Mouse (Mus musculus) thymus, adult 18-20 months (tissue): ENCODE data around the gene Cmah.

ENCODE experiments used
- DNase-seq, 2 experiments: peaks; one replicate each; pipeline ENCODE4 v3.0.0; 2022; ENCODE audit warnings: mixed read lengths in 2 of 2

Cmah gene

GRCm38 (mm10) chr13:24342091-24342490, 14.9 kb downstream of the Cmah start:
- peak; percentile 10 to 24 for DNase-seq

GRCm38 (mm10) chr13:24353004-24353403, 25.8 kb downstream of the Cmah start:
- DNase-seq = no peak

- no peak for DNase-seq
These were observed 27.5 kb downstream of the Cmah start for GRCm38 (mm10) chr13:24354751-24355150.

GRCm38 (mm10) chr13:24359181-24359580, 32.0 kb downstream of the Cmah start:
- DNase-seq = no peak

GRCm38 (mm10) chr13:24365191-24365590, 38.0 kb downstream of the Cmah start:
- DNase-seq = no peak

- peak in 1 of 2 experiments; percentile 60 for DNase-seq
These were observed 45.8 kb downstream of the Cmah start for GRCm38 (mm10) chr13:24372893-24373599.

- peak; percentile 80 to 91 for DNase-seq
These were observed 47.4 kb downstream of the Cmah start for GRCm38 (mm10) chr13:24374606-24375005.

- DNase-seq = peak; percentile 43 to 71
These were observed 48.4 kb downstream of the Cmah start for GRCm38 (mm10) chr13:24375320-24376203.

GRCm38 (mm10) chr13:24380713-24381112, 53.5 kb downstream of the Cmah start:
- DNase-seq = no peak

- DNase-seq = no peak
These were observed 56.7 kb downstream of the Cmah start for GRCm38 (mm10) chr13:24383885-24384284.

GRCm38 (mm10) chr13:24391892-24392291, 64.7 kb downstream of the Cmah start:
- no peak for DNase-seq

- DNase-seq = peak; percentile 51 to 76
These were observed 65.5 kb downstream of the Cmah start for GRCm38 (mm10) chr13:24392655-24393054.

GRCm38 (mm10) chr13:24393055-24393454, 65.9 kb downstream of the Cmah start:
- no peak for DNase-seq

- no peak for DNase-seq
These were observed 68.6 kb downstream of the Cmah start for GRCm38 (mm10) chr13:24395815-24396214.

GRCm38 (mm10) chr13:24397181-24397580, 70.0 kb downstream of the Cmah start:
- no peak for DNase-seq

- no peak for DNase-seq
These were observed 71.3 kb downstream of the Cmah start for GRCm38 (mm10) chr13:24398488-24398887.

GRCm38 (mm10) chr13:24401821-24402220, 74.6 kb downstream of the Cmah start:
- peak in 1 of 2 experiments; percentile 42 for DNase-seq

- no peak for DNase-seq
These were observed 75.8 kb downstream of the Cmah start for GRCm38 (mm10) chr13:24403054-24403453.

GRCm38 (mm10) chr13:24406847-24407246, 79.6 kb downstream of the Cmah start:
- no peak for DNase-seq

GRCm38 (mm10) chr13:24414635-24415206, 87.5 kb downstream of the Cmah start:
- DNase-seq = no peak

GRCm38 (mm10) chr13:24415506-24416206, 88.5 kb downstream of the Cmah start:
- peak; percentile 59 to 80 for DNase-seq

GRCm38 (mm10) chr13:24416409-24416808, 89.2 kb downstream of the Cmah start:
- DNase-seq = peak; percentile 67 to 80

- DNase-seq = no peak
These were observed 90.8 kb downstream of the Cmah start for GRCm38 (mm10) chr13:24418024-24418423.
